Mouse (Mus musculus) MEL (cell line): ENCODE measurements around the gene Naa50.

Experiments
- CHD1 ChIP-seq: IDR thresholded peaks from 2 replicates; pipeline ENCODE4 v1.6.1; 2012; ENCODE audit warnings: low read depth, mild to moderate bottlenecking, inconsistent platforms, low read length, improper control_type of control experiment
- CTCF ChIP-seq, 3 experiments: IDR thresholded peaks in 2 of 3; conservative IDR thresholded peaks in 1 of 3; 2 replicates each; pipeline ENCODE4 v1.5.1; 2011 to 2012; ENCODE audit warnings: low read length in 3 of 3, low read depth in 2 of 3, mild to moderate bottlenecking in 2 of 3, improper control_type of control experiment in 1 of 3, inconsistent platforms in 1 of 3, mixed read lengths in 1 of 3, moderate library complexity in 1 of 3; ENCODE audit not compliant: control insufficient read depth in 1 of 3, insufficient read depth in 1 of 3, poor library complexity in 1 of 3, severe bottlenecking in 1 of 3
- ELF1 ChIP-seq: IDR thresholded peaks from 2 replicates; pipeline ENCODE4 v1.6.1; 2014; ENCODE audit warnings: low read depth, mild to moderate bottlenecking, inconsistent platforms, low read length, improper control_type of control experiment, moderate library complexity
- MXI1 ChIP-seq: IDR thresholded peaks from 2 replicates; pipeline ENCODE4 v1.6.1; 2011; ENCODE audit warnings: mild to moderate bottlenecking, low read depth, low read length, improper control_type of control experiment
- POLR2AphosphoS5 ChIP-seq: IDR thresholded peaks from 2 replicates; pipeline ENCODE4 v1.6.1; 2012; ENCODE audit warnings: low read depth, borderline replicate concordance, mild to moderate bottlenecking, inconsistent platforms, low read length, moderate library complexity, mixed read lengths
- SIN3A ChIP-seq: IDR thresholded peaks from 2 replicates; pipeline ENCODE4 v1.6.1; 2012; ENCODE audit warnings: low read length, improper control_type of control experiment, inconsistent platforms
- USF1 ChIP-seq: IDR thresholded peaks from 2 replicates; pipeline ENCODE4 v1.6.1; 2014; ENCODE audit warnings: low read depth, mild to moderate bottlenecking, inconsistent platforms, low read length, improper control_type of control experiment, moderate library complexity
- ZNF384 ChIP-seq: IDR thresholded peaks from 2 replicates; pipeline ENCODE4 v1.6.1; 2012; ENCODE audit warnings: low read depth, mild to moderate bottlenecking, inconsistent platforms, low read length, improper control_type of control experiment

- no peak for TF ChIP-seq SIN3A
- no peak for TF ChIP-seq ZNF384
- TF ChIP-seq CTCF (IDR thresholded peaks at IDR 0.05 in 2 of 3, conservative IDR thresholded peaks at IDR 0.05 in 1 of 3; ENCODE audit: control insufficient read depth in 1 of 3, insufficient read depth in 1 of 3, low read depth in 2 of 3, low read length in 3 of 3, poor library complexity in 1 of 3, severe bottlenecking in 1 of 3) = no peak
- TF ChIP-seq ELF1 = no peak
- TF ChIP-seq POLR2AphosphoS5 = no peak
- no peak for TF ChIP-seq USF1
- no peak for TF ChIP-seq CHD1
- TF ChIP-seq MXI1 = no peak
Observed at GRCm38 (mm10) chr16:44190968-44191367, 51.3 kb downstream of the Naa50 start.
